Mouse (Mus musculus) kidney, embryonic 16.5 days (tissue): Measurements from ENCODE around the gene Ltbp4. TPM values are rescaled to one million over a fixed set of nuclear protein-coding genes. Genes with fewer than 3 reads are reported as not detected.

Experiments used
- ATAC-seq: fragments of 200-750 bp; cut with Nextera tagmentation; 2 replicates; pipeline ENCODE4 v1.8.0; 2017; ENCODE audit warnings: moderate TSS enrichment; ENCODE audit not compliant: low FRiP score, low TSS enrichment
- H3K27ac ChIP-seq: fragments of 300-500 bp; sonication (generic); 2 replicates; pipeline ENCODE4 v1.5.1; 2014; ENCODE audit warnings: low read length
- H3K27me3 ChIP-seq: fragments of 300-500 bp; sonication (generic); 2 replicates; pipeline ENCODE4 v1.6.1; 2014; ENCODE audit warnings: low read length, control low read depth, mixed read lengths; ENCODE audit not compliant: insufficient read depth
- H3K36me3 ChIP-seq: fragments of 300-500 bp; sonication (generic); 2 replicates; pipeline ENCODE4 v1.6.1; 2014; ENCODE audit warnings: low read length, control low read depth, mixed read lengths; ENCODE audit not compliant: insufficient read depth
- H3K4me1 ChIP-seq: fragments of 300-500 bp; sonication (generic); 2 replicates; pipeline ENCODE4 v1.6.1; 2014; ENCODE audit warnings: low read length, control low read depth, mixed read lengths; ENCODE audit not compliant: insufficient read depth
- H3K4me2 ChIP-seq: fragments of 300-500 bp; sonication (generic); replicated peaks from 2 replicates; pipeline ENCODE4 v1.6.1; 2014; ENCODE audit warnings: low read depth, low read length
- H3K4me3 ChIP-seq: fragments of 300-500 bp; sonication (generic); 2 replicates; pipeline ENCODE4 v1.5.1; 2014; ENCODE audit warnings: mild to moderate bottlenecking, low read length
- H3K9ac ChIP-seq: fragments of 300-500 bp; sonication (generic); replicated peaks from 2 replicates; pipeline ENCODE4 v1.6.1; 2014; ENCODE audit warnings: low read length
- H3K9me3 ChIP-seq: fragments of 300-500 bp; sonication (generic); 2 replicates; pipeline ENCODE4 v1.6.1; 2016; ENCODE audit warnings: low read length, control low read depth
- WGBS: fragments of 180-500 bp; shearing (Covaris S2); extraction: QIAGEN DNeasy Blood & Tissue Kit; methylation state at CpG from one replicate; pipeline ENCODE4 v1.1.7; 2014; 5-methylcytosine and 5-hydroxymethylcytosine counted together
- polyA plus RNA-seq: library from polyadenylated mRNA; unstranded; fragments of >200 nt; fragmentation: Nextera tagmentation; extraction: Ambion mirVana; gene quantifications from 2 replicates; pipeline ENCODE4 v1.2.1, GENCODE M21; 2015

The Ltbp4 gene
- polyA plus RNA-seq, 1 experiment from 2014 or later, result 55.8 TPM

GRCm38 (mm10) chr7:27259271-27259721 lies 78.2 kb downstream of the Ltbp4 start:
- Histone ChIP-seq H3K27ac (peak overlapping the region; percentile 62; the same call in 1 of the 2 replicates), H3K4me2 (peak overlapping the region; percentile 89), H3K9ac (peak overlapping the region; percentile 88), H3K4me1 (peaks cover 30% of the 10 kb centered on the region), H3K4me3 (peak overlapping the region; percentile 78), H3K36me3 (peaks cover 8% of the 10 kb centered on the region; the same call in 1 of the 2 replicates), H3K9me3 (no peaks in the 10 kb centered on the region), H3K27me3 (no peaks in the 10 kb centered on the region)
- WGBS, result 4% methylated on average over 9 of the region's 9 CpGs
- no peak for ATAC-seq

GRCm38 (mm10) chr7:27258205-27258899 lies 79.1 kb downstream of the Ltbp4 start, which contains the start of gene Numbl:
Numbl (plus strand) TSS chr7:27258433.
- Histone ChIP-seq H3K36me3 (peaks cover 8% of the 10 kb centered on the region; the same call in 1 of the 2 replicates), H3K4me1 (peaks cover 30% of the 10 kb centered on the region), H3K9me3 (no peaks in the 10 kb centered on the region), H3K4me2 (peak within 1 kb of the TSS; percentile 89), H3K9ac (peak within 1 kb of the TSS; percentile 88), H3K27ac (peak within 1 kb of the TSS; percentile 62), H3K4me3 (peak within 1 kb of the TSS; percentile 78), H3K27me3 (no peaks in the 10 kb centered on the region)
- WGBS, result under 1% methylated on average over 47 of the region's 47 CpGs
- peak; percentile 87 for ATAC-seq

- peak; percentile 0; the same call in 1 of the 2 replicates for ATAC-seq
- WGBS, result 0% methylated on average over 4 of the region's 6 CpGs
- Histone ChIP-seq H3K27ac (peak overlapping the region; percentile 55; the same call in 1 of the 2 replicates), H3K27me3 (no peaks in the 10 kb centered on the region), H3K4me2 (peak overlapping the region; percentile 89), H3K36me3 (peaks cover 3% of the 10 kb centered on the region; the same call in 1 of the 2 replicates), H3K9me3 (no peaks in the 10 kb centered on the region), H3K4me3 (peak overlapping the region; percentile 78), H3K4me1 (peaks cover 30% of the 10 kb centered on the region), H3K9ac (peak overlapping the region; percentile 65)
Measured at GRCm38 (mm10) chr7:27257852-27258204, 79.7 kb downstream of the Ltbp4 start.

- no peak for ATAC-seq
- no peak overlapping the region; the same call in 1 of the 2 replicates for H3K4me3 ChIP-seq
- H3K27ac ChIP-seq, result peak overlapping the region; percentile 31; the same call in 1 of the 2 replicates
- H3K27me3 ChIP-seq, result no peaks in the 10 kb centered on the region
- WGBS, result 25% methylated on average over 27 of the region's 27 CpGs
- peak overlapping the region; percentile 89 for H3K4me2 ChIP-seq
- H3K36me3 ChIP-seq, result peaks cover under 1% of the 10 kb centered on the region; the same call in 1 of the 2 replicates
- H3K9me3 ChIP-seq, result no peaks in the 10 kb centered on the region
- no peak overlapping the region for H3K9ac ChIP-seq
- peaks cover 30% of the 10 kb centered on the region for H3K4me1 ChIP-seq
Measured at GRCm38 (mm10) chr7:27257046-27257851, 80.2 kb downstream of the Ltbp4 start.

- H3K27ac ChIP-seq, result no peak overlapping the region
- no peak overlapping the region for H3K4me3 ChIP-seq
- H3K4me2 ChIP-seq, result no peak overlapping the region
- 64% methylated on average over 3 of the region's 3 CpGs for WGBS
- peaks cover 30% of the 10 kb centered on the region for H3K4me1 ChIP-seq
- no peaks in the 10 kb centered on the region for H3K9me3 ChIP-seq
- H3K36me3 ChIP-seq, result 0 out of 2 replicates have a peak, but pooled peaks cover 6% of the 10 kb centered on the region
- no peak for ATAC-seq
- no peak overlapping the region for H3K9ac ChIP-seq
- no peaks in the 10 kb centered on the region for H3K27me3 ChIP-seq
Measured at GRCm38 (mm10) chr7:27255721-27256120, 81.8 kb downstream of the Ltbp4 start.

Other genes with a start within 250 kb of the Ltbp4 start
- gene Cyp2f2, start 217.8 kb downstream of the Ltbp4 start, polyA plus RNA-seq, result 0.30 and 0.49 TPM in 2 replicates
- gene Cyp2t4, start 184.0 kb downstream of the Ltbp4 start, polyA plus RNA-seq, result 0.10 and 0.24 TPM in 2 replicates
- gene Egln2, start 170.9 kb downstream of the Ltbp4 start, polyA plus RNA-seq, result 75.4 and 76.9 TPM in 2 replicates
- 65.7 and 67.9 TPM in 2 replicates for gene Rab4b, start 158.8 kb downstream of the Ltbp4 start, polyA plus RNA-seq
- not detected in 2 replicates for gene Gm21983, start 156.6 kb downstream of the Ltbp4 start, polyA plus RNA-seq
- 18.5 and 22.3 TPM in 2 replicates for gene Mia, start 156.5 kb downstream of the Ltbp4 start, polyA plus RNA-seq
- 4.1 TPM in 2 replicates for gene BC024978, start 141.9 kb downstream of the Ltbp4 start, polyA plus RNA-seq
- 305 and 323 TPM in 2 replicates for gene Snrpa, start 141.4 kb downstream of the Ltbp4 start, polyA plus RNA-seq
- 5.5 and 6.4 TPM in 2 replicates for gene Itpkc, start 109.0 kb downstream of the Ltbp4 start, polyA plus RNA-seq
- gene Coq8b, start 104.7 kb downstream of the Ltbp4 start, polyA plus RNA-seq, result 26.4 and 28.6 TPM in 2 replicates
- 13.5 and 16.4 TPM in 2 replicates for gene Numbl, start 79.3 kb downstream of the Ltbp4 start, polyA plus RNA-seq
- 51.4 and 56.9 TPM in 2 replicates for gene Shkbp1, start 18.3 kb upstream of the Ltbp4 start, polyA plus RNA-seq
- gene Gm20479, start 19.7 kb upstream of the Ltbp4 start, polyA plus RNA-seq, result 0.64 and 0.80 TPM in 2 replicates
- gene Sptbn4, start 110.0 kb upstream of the Ltbp4 start, polyA plus RNA-seq, result 0.31 and 0.40 TPM in 2 replicates
- gene Blvrb, start 110.3 kb upstream of the Ltbp4 start, polyA plus RNA-seq, result 50.8 and 54.6 TPM in 2 replicates
- 27.5 and 32.5 TPM in 2 replicates for gene Sertad3, start 136.1 kb upstream of the Ltbp4 start, polyA plus RNA-seq
- 42.3 and 45.8 TPM in 2 replicates for gene Sertad1, start 149.2 kb upstream of the Ltbp4 start, polyA plus RNA-seq
- 4.9 and 5.1 TPM in 2 replicates for gene Prx, start 161.6 kb upstream of the Ltbp4 start, polyA plus RNA-seq
- gene Hipk4, start 185.6 kb upstream of the Ltbp4 start, polyA plus RNA-seq, result 0.70 and 0.73 TPM in 2 replicates
- 121 and 122 TPM in 2 replicates for gene Pld3, start 215.5 kb upstream of the Ltbp4 start, polyA plus RNA-seq
- gene 2310022A10Rik, start 215.5 kb upstream of the Ltbp4 start, polyA plus RNA-seq, result 25.1 and 30.4 TPM in 2 replicates